Mouse (Mus musculus): Measurements from ENCODE around the gene Nmbr. TPM values are rescaled to one million over a fixed set of nuclear protein-coding genes. Genes with fewer than 3 reads are reported as not detected.

The Nmbr gene
- polyA plus RNA-seq (2015; fragmentation: Nextera tagmentation; extraction: Ambion mirVana), result 0.39 and 0.74 TPM in 2 replicates

GRCm38 (mm10) chr10:14705072-14706066 is at the start of gene Nmbr, which contains the start of gene Vta1:
Nmbr (plus strand) TSS chr10:14705591.
Vta1 (minus strand) TSS chr10:14705560.
- H3K4me1 ChIP-seq, result peaks cover 15% of the 10 kb centered on the region
- H3K9ac ChIP-seq, result peak within 1 kb of the TSS; percentile 72
- peak; percentile 97 for ATAC-seq (ENCODE audit: borderline replicate concordance, extremely low read depth, low FRiP score, low TSS enrichment)
- H3K27ac ChIP-seq, result peak within 1 kb of the TSS; percentile 62
- peak within 1 kb of the TSS; percentile 93 for H3K4me3 ChIP-seq
- no peaks in the 10 kb centered on the region for H3K27me3 ChIP-seq
- H3K4me2 ChIP-seq, result peak within 1 kb of the TSS; percentile 53
- no peaks in the 10 kb centered on the region for H3K9me3 ChIP-seq
- no peaks in the 10 kb centered on the region for H3K36me3 ChIP-seq
- WGBS, result 1% methylated on average over 50 of the region's 50 CpGs

DNA sequence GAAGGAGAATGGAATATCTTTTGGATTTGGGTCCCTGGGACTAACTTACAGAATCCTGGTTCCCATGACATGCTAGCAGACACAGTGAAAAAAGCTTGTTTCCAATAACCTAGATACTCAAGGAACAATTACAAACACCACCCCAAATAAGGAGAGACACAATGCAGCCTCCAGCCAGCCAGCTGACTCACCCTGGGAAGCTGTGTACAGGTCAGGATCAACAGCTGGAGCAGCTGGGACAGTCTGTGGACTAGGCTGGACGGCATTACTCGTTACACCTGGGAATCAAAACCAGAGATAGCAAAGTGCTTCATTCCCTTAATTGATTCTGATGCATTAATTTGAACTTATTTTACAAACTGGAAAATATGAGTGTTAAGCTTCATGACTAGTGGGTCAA is 44.5 kb upstream of the Nmbr start:
- 86% methylated on average over 2 of the region's 2 CpGs for WGBS
- no peak for ATAC-seq (ENCODE audit: borderline replicate concordance, extremely low read depth, low FRiP score, low TSS enrichment)
- H3K4me2 ChIP-seq, result no peak overlapping the region
- H3K4me1 ChIP-seq, result no peaks in the 10 kb centered on the region
- H3K36me3 ChIP-seq, result peaks cover 19% of the 10 kb centered on the region
- H3K9ac ChIP-seq, result no peak overlapping the region
- H3K9me3 ChIP-seq, result no peaks in the 10 kb centered on the region
- H3K27ac ChIP-seq, result no peak overlapping the region
- H3K4me3 ChIP-seq, result no peak overlapping the region
- H3K27me3 ChIP-seq, result no peaks in the 10 kb centered on the region

DNA sequence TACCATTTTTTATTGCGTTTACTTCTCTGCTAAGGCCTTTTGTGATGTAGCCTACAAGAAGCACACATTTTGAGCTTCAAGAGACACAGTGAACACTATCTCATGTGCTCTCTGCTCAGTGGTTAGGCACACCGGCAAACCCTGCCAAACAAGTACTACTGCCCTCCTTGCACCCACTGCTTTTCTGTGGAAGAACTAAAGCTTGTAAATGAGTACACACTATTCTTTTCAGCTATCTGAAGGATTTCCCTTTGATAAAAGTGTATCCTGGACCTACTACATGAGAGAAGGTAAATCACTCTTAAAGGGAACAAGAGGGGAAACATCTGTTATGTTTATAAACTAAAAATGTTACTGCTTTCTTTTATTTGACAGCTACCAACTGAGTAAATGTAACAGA is 39.2 kb upstream of the Nmbr start:
- H3K27me3 ChIP-seq, result no peaks in the 10 kb centered on the region
- ATAC-seq (ENCODE audit: borderline replicate concordance, extremely low read depth, low FRiP score, low TSS enrichment), result no peak
- H3K9me3 ChIP-seq, result no peaks in the 10 kb centered on the region
- H3K27ac ChIP-seq, result no peak overlapping the region
- no peak overlapping the region for H3K9ac ChIP-seq
- H3K4me2 ChIP-seq, result no peak overlapping the region
- peaks cover 22% of the 10 kb centered on the region for H3K36me3 ChIP-seq
- H3K4me3 ChIP-seq, result no peak overlapping the region
- 87% methylated on average over 2 of the region's 2 CpGs for WGBS
- no peaks in the 10 kb centered on the region for H3K4me1 ChIP-seq

DNA sequence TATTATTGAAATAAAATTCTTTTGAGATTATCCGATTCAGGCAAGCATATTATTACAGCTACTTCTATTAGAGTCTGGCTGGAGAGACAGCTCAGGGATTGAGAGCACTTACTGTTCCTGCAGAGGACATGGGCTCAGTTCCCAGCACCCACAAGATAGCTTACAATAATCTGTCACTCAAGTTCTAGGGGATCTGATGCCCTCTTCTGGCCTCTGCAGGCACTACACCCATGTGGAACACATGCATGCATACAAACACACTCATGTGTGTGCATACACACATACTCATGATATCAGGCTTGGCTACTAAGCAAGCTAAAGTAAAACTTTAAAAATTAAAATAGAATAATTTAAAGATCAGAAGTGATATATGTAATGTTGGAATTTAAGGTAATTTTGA is 19.7 kb upstream of the Nmbr start:
- no peaks in the 10 kb centered on the region for H3K9me3 ChIP-seq
- H3K27ac ChIP-seq, result no peak overlapping the region
- no peaks in the 10 kb centered on the region for H3K27me3 ChIP-seq
- no peak overlapping the region for H3K4me3 ChIP-seq
- peaks cover 4% of the 10 kb centered on the region for H3K36me3 ChIP-seq
- no peak for ATAC-seq (ENCODE audit: borderline replicate concordance, extremely low read depth, low FRiP score, low TSS enrichment)
- H3K4me1 ChIP-seq, result no peaks in the 10 kb centered on the region
- H3K9ac ChIP-seq, result no peak overlapping the region
- 90% methylated on average over 1 of the region's 1 CpGs for WGBS
- H3K4me2 ChIP-seq, result no peak overlapping the region

GRCm38 (mm10) chr10:14688785-14689442 is 16.5 kb upstream of the Nmbr start:
- ATAC-seq (ENCODE audit: borderline replicate concordance, extremely low read depth, low FRiP score, low TSS enrichment), result no peak
- WGBS, result 69% methylated on average over 6 of the region's 6 CpGs
- no peaks in the 10 kb centered on the region for H3K27me3 ChIP-seq
- H3K9ac ChIP-seq, result no peak overlapping the region
- no peak overlapping the region for H3K4me3 ChIP-seq
- no peak overlapping the region for H3K27ac ChIP-seq
- H3K4me2 ChIP-seq, result no peak overlapping the region
- H3K36me3 ChIP-seq, result peaks cover 4% of the 10 kb centered on the region
- no peaks in the 10 kb centered on the region for H3K9me3 ChIP-seq
- H3K4me1 ChIP-seq, result no peaks in the 10 kb centered on the region

- Histone ChIP-seq H3K4me2 (no peak overlapping the region), H3K9me3 (no peaks in the 10 kb centered on the region), H3K4me1 (no peaks in the 10 kb centered on the region), H3K36me3 (peaks cover 4% of the 10 kb centered on the region), H3K27me3 (no peaks in the 10 kb centered on the region), H3K27ac (no peak overlapping the region), H3K9ac (no peak overlapping the region), H3K4me3 (no peak overlapping the region)
- ATAC-seq (ENCODE audit: borderline replicate concordance, extremely low read depth, low FRiP score, low TSS enrichment), result no peak
- WGBS, result 86% methylated on average over 3 of the region's 3 CpGs
Measured at GRCm38 (mm10) chr10:14690349-14690748, 15.0 kb upstream of the Nmbr start.

- Histone ChIP-seq H3K27me3 (no peaks in the 10 kb centered on the region), H3K36me3 (no peaks in the 10 kb centered on the region), H3K4me3 (no peak overlapping the region), H3K4me1 (peaks cover 15% of the 10 kb centered on the region), H3K9me3 (no peaks in the 10 kb centered on the region), H3K27ac (no peak overlapping the region), H3K4me2 (0 out of 2 replicates have a peak overlapping the region, but pooled peaks have one; percentile 53), H3K9ac (no peak overlapping the region)
- ATAC-seq (ENCODE audit: borderline replicate concordance, extremely low read depth, low FRiP score, low TSS enrichment), result no peak
- 70% methylated on average over 1 of the region's 1 CpGs for WGBS
Measured at GRCm38 (mm10) chr10:14703239-14703638, 2.2 kb upstream of the Nmbr start.

DNA sequence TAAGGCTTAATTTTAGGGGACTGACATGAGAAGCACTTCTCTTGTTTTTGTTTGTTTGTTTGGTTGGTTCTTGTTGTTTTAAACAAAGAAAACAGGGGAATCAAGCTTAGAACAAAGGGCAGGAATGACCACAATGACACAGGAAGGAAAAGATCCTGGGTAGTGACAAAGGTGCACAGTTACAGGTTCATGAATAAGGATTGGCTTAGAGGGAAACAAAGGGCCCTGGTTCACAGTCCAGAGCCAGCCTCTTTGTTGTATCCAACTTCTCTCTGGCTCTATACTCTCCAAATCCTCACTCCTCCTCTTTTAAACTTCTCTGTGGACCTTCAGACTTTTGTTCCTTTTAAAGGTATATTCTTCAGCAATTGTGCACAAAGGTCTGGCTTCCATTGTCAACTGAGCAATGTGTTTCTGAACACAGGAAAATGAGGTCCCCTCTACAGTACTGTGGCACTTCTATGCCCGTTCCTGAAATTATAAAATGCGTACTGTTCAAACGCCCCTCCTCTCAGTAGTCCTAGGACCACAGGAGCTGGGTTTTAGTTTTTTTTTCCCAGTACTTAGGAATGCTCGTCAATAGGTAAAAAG is 1.5 kb upstream of the Nmbr start:
- Histone ChIP-seq H3K9me3 (no peaks in the 10 kb centered on the region), H3K4me2 (peak overlapping the region; percentile 53), H3K27ac (no peak overlapping the region), H3K36me3 (no peaks in the 10 kb centered on the region), H3K9ac (no peak overlapping the region), H3K4me1 (peaks cover 15% of the 10 kb centered on the region), H3K27me3 (no peaks in the 10 kb centered on the region), H3K4me3 (peak overlapping the region; percentile 93)
- WGBS, result 64% methylated on average over 4 of the region's 4 CpGs
- ATAC-seq (ENCODE audit: borderline replicate concordance, extremely low read depth, low FRiP score, low TSS enrichment), result no peak

DNA sequence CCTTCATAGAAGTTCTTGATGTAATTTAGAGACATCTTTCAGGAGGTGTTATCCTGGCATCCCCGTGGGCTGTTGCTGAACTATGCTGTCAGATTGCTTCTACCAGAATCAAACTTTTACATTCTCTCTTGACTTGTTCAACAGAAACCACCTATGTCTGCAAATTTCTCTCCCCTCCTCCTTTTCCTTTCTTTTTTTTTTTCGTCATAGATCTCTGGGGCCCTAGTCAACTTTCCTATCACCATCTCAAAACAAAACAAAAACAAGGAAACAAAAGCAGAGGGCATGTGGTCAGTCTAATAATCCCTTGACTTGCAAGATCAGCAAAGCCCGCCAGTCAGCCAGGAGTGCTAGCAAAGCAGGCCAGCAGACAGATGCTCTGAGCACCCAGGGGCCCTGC is 12.7 kb downstream of the Nmbr start, which contains the start of gene Gje1:
Gje1 (minus strand) TSS at position 101 of the 400 bp plus-strand sequence.
- WGBS, result 66% methylated on average over 3 of the region's 3 CpGs
- H3K36me3 ChIP-seq, result no peaks in the 10 kb centered on the region
- no peak within 1 kb of the TSS for H3K4me3 ChIP-seq
- H3K9ac ChIP-seq, result no peak within 1 kb of the TSS
- H3K27ac ChIP-seq, result no peak within 1 kb of the TSS
- H3K4me1 ChIP-seq, result no peaks in the 10 kb centered on the region
- H3K4me2 ChIP-seq, result no peak within 1 kb of the TSS
- H3K27me3 ChIP-seq, result no peaks in the 10 kb centered on the region
- H3K9me3 ChIP-seq, result no peaks in the 10 kb centered on the region
- ATAC-seq (ENCODE audit: borderline replicate concordance, extremely low read depth, low FRiP score, low TSS enrichment), result no peak

DNA sequence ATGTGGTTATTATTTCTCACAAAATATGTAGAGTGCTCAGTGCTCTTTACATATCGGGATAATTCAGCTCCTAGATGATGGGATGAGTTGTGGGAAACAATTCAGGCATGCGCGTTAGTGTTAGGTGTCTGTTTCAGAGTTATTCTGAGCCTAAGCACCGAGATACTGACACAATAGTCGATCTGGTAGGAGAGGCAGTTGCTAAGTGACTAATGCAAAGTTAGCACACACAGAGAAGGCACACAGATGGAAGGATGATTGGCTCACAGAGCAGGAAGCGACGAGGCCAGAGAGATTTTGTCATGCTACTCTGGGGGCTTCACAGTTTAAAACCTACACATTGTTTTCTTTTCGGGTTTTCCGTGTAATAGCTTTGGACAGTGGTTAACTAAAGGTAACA is 20.3 kb downstream of the Nmbr start:
- WGBS, result 67% methylated on average over 9 of the region's 9 CpGs
- Histone ChIP-seq H3K36me3 (no peaks in the 10 kb centered on the region), H3K9ac (no peak overlapping the region), H3K27me3 (no peaks in the 10 kb centered on the region), H3K4me3 (no peak overlapping the region), H3K27ac (no peak overlapping the region), H3K4me1 (no peaks in the 10 kb centered on the region), H3K9me3 (no peaks in the 10 kb centered on the region), H3K4me2 (no peak overlapping the region)
- ATAC-seq (ENCODE audit: borderline replicate concordance, extremely low read depth, low FRiP score, low TSS enrichment), result no peak

- ATAC-seq (ENCODE audit: borderline replicate concordance, extremely low read depth, low FRiP score, low TSS enrichment), result no peak
- Histone ChIP-seq H3K36me3 (no peaks in the 10 kb centered on the region), H3K4me1 (no peaks in the 10 kb centered on the region), H3K9me3 (no peaks in the 10 kb centered on the region), H3K4me2 (no peak overlapping the region), H3K27me3 (no peaks in the 10 kb centered on the region), H3K9ac (no peak overlapping the region), H3K27ac (no peak overlapping the region), H3K4me3 (no peak overlapping the region)
- WGBS, result 2% methylated on average over 2 of the region's 2 CpGs
Measured at GRCm38 (mm10) chr10:14734285-14734684, 28.9 kb downstream of the Nmbr start.

All from lung, embryonic 15.5 days (tissue).